Mouse (Mus musculus) heart, adult 11 months (tissue): ENCODE measurements around the gene Dmrt3.
A peak's percentile ranks its signal among the peaks of the same experiment; 100 is the strongest.

Experiments used
- DNase-seq: peaks from one replicate; pipeline ENCODE4 v3.0.0; 2022

Dmrt3 gene

DNA sequence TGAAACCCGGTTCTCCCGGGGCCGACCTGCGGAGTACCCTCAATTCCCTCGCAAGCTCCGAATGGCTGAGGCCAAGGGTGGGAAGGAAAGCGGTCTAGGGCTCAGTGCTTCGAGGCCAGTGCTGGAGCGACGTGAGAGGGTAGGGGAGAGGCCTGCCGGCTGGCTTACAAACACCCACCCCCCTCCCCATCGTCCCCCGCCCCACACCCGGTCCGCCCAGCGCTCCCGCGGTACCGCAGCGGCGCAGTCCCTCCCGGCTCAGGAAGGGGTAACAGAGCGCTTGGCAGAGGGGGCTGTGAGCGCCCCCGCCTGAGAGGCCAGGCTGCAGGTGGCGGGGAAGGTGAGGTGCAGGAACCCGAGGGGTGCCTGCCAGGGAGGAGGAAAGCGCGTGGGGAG lies at the start of gene Dmrt3:
Gene Dmrt3, plus strand, starts transcription at position 287 of the 396 bp plus-strand sequence.
- no peak for DNase-seq

DNA sequence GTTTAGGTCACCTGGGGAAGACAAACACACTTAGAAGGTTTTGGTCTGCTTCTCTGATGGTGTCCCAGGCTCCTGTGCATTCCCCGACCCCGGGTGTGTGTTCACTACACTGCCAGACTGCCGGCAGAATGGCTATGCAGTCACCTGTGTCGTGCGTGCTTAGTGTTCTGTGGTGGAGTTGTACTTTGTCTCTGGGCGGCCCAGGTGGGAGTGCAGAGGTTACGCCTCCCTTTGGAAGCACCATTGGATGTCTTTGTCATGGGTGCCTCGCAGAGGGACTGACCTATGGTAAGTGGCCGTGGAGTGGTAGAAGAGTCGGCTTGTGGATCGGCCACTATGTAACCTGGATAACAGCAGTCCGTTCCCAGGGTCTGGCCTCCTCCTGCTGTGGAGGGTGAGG lies 45.7 kb upstream of the Dmrt3 start:
- DNase-seq: no peak

DNA sequence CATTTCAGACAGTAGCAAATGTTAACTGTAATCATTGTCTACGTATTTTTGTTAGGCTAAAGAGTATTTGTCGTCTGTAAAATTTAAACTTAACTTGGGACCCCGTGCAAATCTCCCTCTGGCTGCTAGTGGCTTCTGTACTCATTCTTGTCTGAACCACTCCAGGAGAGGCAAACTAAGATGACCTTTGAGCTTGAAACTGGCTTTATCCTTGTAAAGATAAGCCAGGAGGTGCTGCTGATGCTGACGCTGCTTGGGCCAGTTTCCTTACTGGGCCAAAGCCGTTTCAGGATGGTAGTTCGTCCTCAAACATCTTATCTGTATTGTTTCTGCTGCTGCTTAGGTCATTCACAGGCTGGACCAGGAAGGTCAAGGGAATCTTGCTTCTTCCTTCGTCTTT lies 40.3 kb upstream of the Dmrt3 start:
- DNase-seq: no peak

DNA sequence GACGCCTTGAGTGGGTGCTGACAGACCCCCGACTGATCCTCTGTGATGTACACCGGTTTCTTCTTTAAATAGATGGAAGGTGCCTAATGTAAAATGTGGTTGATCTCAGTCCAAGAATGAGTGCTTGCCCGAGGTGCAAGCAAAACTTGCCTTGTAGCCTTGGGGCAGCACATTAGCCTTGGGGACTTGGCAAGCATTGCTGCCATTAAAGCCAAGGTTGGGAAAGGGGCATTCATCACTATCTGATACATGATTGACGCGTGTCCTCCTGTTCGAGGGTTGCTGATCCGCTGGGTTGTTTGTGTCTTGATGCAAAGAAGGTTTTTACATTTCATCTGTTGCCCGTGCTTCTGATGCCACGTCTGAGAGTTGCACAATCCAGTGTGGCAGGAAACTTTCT lies 35.7 kb upstream of the Dmrt3 start:
- no peak for DNase-seq

DNA sequence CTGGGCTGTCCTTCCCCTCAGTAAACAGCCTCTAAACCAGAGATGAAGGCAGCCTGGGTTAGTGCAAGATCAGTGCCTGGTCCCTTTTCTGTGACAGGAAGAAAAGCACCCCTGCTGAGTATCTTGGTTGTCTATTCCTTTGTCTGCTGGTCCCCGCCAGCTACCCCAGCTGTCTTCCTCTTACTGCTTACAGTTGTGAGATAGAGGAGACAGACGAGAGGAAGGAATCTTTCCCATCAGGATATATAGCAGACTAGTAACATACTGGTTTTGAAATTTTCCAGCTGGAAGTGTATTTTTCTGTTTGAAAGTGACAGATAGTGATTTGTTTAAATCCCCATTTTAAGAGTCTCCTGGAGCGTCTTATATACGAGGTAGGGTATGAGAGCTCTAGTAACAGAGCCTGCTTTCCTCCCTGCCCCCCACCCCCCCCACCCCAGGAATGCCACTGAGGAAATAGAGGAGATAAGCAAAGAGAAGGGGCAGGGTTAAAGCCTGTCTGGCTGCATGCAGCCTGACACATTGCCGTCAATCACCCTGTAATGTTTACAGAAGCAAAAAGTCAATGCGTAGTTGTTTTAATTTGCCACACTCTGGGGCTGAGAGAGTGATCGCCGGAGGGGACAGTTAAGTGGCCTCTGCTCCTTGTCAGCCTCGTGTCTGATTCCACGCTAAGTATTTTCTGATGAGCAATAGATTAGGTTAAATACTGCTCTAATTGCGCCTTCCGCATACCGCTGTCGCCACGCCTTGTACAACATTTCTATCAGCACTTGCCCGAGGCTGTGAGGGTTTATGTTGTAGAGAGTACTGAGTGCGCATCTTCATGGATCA lies 34.9 kb upstream of the Dmrt3 start:
- no peak for DNase-seq

DNA sequence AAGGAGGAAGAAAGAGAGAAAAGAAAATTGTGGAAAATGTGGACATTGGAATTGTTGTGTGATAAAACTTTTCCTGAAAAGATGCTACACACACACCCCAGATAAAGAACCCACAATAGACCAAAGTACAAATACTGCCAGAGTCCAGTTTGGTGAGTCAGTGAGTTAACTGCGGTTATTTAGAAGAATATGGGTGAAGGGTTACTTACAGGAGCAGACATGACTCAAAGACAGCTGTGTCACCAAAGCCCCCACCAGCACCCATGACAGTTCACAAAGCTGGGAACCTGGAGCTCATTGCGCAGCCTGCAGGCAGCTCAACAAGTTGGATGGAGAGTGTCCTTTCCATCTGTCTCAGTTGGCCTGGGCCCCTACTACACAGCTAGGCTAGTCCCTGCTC lies 31.7 kb upstream of the Dmrt3 start:
- no peak for DNase-seq

DNA sequence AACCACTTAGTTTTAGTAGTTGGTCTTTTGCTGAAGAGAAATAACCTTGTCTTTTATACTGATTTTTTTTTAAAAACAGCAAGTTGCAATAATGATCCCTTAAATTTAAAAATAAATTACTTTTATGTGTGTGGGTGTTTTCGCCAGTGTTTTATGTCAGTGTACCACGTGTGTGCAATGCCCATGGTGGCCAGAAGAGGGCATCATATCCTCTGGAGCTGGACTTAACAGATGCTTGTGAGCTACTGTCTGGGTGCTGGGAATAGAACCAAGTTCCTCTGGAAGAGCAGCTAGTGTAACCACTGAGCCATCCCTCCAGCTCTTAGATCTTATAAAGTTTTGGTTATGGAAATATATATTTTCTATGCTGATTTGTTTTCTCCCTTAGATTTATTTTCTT lies 30.7 kb upstream of the Dmrt3 start:
- DNase-seq: no peak

DNA sequence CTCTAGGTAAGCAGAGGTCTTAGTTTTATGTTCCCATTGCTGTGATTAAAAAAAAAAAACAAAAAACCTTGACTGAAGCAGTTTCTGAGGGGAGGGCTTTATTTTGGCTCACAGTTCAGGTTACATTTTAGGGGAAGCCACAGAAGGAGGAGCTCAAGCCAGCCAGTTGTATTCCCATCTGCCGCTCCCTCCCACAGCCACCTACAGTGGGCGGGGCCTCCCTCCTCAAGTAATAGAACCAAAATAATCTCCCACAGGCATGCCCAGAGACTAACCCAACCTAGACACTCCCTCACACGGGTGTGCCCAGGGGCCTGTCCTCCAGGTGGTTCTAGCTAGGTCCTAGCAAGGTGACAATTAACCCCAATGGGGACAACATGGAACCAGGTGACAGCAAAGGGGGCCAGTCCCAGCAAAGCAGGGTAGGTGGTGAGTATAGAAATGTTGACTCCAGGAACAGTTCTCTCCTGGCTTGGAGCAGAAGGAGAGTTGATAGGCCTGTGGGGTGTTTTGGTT lies 12.3 kb upstream of the Dmrt3 start:
- DNase-seq: no peak

DNA sequence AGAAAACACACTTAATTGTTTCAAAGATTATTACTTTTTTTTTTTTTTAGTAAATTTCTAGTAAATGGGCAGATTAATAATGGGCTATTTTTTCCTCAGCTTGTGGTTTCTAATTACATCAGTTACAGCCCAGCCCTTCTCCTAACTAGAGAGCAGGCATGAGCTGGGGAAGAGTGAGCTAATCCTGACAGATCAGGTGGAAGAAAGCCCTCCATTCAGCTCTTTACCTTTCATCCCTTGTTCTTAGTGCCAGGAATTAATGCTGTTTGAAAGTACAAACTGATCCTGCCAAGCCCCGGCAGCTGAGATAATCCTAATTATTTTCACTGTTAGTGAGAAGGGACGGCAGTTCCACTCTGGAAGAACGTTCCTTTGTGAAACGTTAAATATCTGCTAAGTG lies 11.5 kb upstream of the Dmrt3 start:
- no peak for DNase-seq

DNA sequence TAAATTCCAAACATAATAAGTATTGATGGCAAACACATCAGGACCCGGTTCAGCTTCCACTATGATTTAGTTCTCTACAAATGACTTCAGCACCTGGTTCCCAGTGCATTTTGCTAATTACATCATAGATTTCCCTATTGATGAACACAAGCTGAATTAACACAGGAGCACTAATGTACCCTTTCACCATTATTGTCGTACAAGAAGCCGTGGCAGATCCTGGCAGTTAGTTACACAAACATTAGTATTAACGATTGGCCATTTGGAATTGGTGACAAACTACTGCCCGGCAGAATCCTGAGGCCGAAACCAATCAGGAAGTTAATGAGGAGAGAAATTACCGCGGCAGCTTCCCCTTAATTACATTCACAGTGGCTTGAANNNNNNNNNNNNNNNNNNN lies 8.1 kb upstream of the Dmrt3 start:
- DNase-seq: peak; percentile 77

DNA sequence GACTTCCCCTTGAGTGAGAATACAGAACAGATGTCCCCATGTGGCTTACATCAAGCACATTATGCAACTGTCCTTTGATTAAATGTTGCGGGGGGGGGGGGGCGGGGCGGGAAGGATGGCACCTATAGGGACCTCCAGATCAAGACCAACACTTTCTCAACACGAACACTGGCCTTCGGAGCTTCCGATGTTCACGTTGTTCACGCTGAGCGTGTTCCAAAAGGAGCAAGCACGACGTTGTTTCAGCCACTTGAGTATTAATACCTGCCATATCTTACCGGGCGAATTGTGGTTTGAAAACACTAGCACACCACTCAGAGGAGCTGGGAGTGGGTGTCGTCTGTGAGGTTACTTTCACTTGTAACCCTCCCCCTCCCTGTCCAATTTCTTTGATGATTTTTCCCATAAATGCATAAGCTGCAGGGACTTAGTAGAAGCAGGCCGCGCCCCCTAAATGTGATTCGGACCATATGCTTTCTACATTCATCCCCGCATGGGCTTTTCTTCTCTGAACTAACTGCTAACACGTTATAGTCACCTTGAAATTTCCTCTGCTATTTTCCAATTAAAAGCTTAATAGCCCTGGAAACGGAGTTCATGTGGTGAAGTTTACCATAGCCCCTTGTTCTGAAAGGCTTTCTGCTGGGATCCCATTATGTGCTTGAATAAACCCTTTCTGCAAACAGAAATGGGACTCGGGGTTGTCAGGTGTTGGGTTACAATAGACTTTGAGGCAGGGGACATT lies 2.5 kb upstream of the Dmrt3 start:
- peak; percentile 65 for DNase-seq

DNA sequence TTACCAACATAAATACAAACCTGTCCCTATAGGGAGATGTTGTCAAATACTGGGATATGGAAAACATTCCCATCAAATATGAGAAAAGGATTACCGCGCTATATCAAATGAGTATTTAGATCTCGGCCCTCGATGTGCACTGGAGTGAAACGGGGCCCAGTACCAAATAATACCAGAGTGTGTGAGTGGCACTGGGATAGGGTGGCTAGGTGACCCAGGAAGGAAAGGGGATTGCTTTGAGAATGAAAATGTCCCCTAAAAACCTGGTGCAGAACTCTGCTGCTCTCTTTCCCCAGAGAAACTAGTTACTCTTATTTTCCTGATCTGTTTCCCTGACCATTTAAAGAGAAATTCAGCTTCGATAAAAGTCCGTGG lies 1.9 kb upstream of the Dmrt3 start:
- peak; percentile 66 for DNase-seq

DNA sequence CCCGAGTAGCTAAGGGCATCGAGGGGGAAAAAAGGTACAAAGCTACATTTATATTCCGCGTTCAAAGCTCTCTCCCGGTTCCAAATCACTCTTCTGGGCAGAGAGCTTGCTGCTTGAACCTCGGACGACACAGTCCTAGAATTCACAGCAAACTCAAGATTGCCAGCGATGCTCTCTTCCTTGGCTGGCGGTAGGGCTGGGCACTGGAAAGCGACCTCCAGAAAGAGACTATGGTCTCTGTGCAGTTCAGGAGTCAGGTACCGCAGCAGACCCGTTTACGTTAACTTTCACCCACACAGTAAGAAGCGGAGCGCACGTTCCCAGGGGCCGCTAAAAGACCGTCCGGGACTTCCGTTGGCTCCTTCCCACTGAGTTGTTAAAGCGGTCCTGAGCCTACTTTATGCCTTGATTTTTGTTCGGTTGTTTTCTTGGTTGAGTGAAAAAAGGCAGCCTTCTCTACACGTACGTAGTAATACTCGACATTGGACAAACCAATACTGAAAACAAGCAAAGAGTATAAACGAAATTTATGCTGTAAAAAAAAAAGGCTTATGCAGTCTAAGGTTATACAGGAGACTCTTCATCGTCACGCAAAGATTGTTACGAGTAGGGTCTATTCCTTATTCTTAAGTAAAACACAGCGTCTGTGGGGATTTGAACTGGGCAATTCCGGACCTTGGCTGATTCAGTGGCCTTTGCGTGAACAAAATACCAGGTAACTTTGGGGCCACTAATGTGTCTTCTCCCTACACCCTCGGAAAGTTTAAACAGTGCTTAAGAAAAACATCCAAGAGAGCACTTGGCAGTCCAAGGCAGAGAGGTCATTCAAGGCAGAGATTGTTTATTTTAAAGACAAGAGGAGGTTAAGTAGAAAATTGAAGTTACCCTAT lies 895 bp upstream of the Dmrt3 start:
- no peak for DNase-seq

DNA sequence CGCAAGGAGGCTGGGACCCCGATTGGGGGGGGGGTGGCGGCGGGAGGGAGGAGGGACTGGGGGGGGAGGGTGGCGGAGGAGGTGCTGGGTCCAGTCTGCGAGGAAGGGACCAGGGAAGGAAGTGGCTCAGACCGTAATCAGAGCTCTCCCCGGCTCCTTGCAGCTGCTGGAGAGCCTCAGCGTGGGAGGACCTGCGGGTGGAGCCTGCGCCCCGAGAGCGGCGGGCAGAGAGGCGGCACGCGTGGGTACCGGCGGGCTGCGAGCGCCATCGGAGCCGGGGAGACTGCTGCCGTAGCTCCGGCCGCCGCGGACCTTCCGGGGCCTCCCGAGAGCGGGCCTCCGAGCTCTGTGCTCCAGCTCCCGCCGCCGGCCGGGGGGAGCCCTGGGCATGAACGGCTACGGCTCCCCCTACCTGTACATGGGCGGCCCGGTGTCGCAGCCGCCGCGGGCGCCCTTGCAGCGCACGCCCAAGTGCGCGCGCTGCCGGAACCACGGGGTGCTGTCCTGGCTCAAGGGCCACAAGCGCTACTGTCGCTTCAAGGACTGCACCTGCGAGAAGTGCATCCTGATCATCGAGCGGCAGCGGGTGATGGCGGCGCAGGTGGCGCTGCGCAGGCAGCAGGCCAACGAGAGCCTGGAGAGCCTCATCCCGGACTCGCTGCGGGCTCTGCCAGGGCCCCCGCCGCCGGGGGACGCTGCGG lies 460 bp downstream of the Dmrt3 start:
- DNase-seq: no peak

DNA sequence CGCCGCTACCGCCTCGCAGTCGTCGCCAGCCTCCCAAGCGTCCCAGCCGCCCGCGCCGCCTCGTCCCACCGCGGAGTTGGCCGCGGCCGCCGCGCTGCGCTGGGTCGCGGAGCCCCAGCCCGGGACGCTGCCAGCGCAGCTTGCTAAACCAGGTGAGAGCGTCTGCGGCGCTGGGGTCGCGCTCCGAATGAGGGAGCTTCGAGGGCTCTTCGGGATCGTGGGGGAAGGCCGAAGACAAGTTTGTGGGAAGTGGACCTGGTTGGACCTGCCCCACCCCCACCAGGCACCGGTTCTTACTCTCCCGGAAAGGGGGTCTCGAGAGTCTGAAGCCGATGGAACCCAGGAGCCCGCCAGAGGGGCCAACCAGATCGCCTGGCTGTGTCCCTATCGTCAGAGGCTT lies 1.0 kb downstream of the Dmrt3 start:
- DNase-seq: no peak

DNA sequence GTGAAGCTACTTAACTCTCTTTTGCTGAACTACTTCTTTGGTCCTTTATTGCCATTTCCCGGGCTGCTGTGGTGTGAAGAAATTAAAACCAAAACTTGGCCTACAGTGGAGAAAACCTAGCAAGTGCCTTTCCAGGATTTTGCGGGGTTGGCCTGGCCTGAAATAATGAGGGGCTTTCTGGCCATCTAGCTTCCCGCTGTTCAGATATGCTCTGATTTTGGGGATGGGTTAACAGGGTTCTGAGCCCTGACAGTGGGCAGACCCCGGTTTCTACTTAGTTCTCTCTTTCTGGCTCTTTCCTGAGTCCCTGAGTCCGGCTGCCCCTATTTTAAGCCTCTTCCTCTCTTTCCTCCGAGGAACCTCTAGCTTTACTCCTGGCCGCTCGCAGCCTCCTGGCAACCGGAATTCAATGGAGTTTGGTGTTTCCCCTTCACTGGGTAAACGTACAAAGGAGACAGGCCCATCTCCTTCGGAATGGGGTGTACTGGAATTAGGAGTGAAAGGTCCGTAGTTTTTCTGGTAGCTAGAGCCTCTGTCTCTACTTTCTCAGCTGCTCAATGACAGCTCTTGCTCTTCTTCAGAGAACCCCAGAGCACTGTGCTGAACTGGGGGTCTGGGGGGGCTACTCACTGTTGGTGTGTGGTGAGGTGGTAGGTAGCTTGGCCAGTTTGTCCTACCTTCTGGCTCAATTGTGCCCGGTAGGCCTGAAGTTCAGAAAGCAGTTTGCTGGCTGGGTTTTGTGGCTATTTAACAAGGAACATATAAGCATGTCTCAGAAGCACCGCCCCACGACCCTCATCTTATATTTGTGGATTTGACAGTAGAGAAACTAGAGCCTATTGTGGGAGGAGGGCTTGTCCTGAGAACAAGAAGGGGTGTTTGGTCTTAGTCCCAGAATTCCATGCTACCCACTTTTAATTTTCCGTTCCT lies 2.0 kb downstream of the Dmrt3 start:
- no peak for DNase-seq

DNA sequence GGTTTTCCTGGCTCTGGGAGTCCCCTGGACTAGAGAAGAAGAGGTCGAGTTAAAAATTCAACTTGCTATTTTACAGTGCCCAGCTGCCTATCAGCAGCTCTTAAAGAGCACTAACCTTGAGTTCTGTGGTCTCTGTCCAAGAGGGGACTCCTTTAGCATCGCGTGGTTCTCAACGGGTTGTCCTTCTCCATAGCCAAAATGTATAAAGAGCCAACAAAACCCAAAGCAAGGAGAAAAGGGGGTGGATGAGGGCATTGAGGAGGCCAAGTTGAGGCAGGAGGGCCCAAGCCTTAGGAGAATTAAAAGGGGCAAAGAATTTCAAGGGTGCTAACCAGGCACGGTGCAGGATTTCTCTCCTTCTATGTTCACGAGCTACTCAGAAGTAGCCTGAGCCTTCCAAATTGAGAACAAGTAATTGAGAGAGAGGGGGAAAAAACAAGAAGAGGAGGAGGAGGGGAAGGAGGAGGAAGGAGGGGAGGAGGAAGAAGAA lies 2.8 kb downstream of the Dmrt3 start:
- DNase-seq: no peak

DNA sequence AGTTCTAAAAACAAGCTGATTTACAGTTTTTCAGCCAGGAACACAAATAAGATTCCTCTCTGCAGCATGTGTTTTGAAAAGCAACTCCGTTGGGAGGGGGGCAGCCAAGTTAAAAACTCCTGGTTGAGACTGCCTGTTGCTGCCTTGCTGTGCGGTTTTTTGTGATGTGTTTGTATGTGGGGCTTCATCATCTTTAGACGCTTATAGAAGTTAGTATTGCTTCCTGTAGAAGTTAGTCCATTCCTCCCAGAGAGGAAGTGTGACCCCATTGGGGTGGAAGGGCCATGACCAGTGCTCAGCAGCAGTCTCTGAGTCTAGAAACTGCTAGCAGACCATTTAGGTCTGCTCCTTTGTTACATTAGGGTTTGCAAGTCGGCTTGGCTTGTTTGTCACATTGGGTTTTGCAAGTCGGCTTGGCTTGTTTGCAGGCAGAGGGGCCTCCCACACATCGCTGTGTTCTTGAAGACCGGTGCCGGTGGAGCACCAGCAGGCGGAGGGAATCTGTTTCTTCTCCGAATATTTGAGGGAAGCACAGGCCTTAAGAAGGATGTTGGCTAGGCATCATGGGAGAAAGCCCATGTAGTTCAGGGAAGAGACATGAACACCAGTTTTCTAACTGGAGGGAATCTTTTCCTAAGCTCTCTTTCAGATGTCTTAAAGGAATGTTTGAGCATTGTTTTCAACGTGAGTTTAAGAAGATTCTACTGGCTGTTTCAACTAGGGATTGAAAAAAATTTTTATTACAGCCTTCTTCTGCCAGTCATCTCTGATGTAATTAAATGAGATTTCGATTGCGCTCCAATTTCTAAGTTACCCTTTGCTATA lies 3.6 kb downstream of the Dmrt3 start:
- no peak for DNase-seq

DNA sequence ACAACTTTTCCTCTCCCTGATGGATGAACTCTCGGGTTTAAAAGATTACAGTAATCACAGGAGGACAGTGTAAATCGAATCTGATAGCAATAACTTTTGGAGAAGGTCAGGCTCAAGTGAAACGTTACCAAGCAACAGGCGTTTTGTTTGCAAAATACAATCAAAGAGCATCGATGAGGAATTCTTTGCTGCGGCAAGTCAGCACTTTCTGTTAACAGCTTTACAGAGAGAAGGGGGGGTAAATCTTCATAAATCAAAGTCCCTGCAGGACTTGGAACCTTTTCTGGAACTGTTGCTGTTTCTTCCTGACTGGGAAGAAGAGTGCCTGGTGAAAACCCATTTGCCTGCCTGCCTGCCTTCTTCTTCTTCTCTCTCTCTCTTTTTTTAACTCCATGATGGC lies 5.8 kb downstream of the Dmrt3 start:
- no peak for DNase-seq
